30 mouse cellular contexts compared by ENCODE assay signal in the genomic region with DNA sequence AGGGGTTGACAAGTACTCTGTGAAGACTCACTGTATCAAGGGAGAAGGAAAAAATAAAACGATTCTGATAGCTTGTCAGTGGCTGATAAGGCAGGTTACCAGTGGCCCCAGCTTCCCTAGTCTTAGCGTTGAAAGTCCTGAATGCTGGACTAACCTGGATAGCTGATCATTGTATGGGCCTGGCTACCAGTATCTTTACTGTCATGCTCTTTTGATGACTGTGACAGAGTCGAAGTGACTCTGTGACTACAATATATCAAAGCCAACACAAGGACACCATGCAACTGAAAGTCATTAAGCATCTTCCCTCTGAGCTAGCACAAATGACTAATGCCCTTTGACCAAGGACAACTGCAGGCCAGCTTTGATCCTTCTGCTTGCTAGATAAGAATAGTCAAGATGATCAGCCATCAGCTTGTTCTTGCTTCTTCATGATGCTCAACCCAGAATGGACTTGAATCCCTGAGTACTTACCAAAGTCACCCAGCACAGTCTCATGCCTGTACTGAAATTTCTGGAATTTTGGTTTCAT. TPM values are rescaled to one million over a fixed set of nuclear protein-coding genes. Genes with fewer than 3 reads are reported as not detected.
"Had no signal": no experiment of that assay in that cellular context is flagged by ENCODE, and none has a peak within 500 bp of the region (broad histone marks: within the 10 kb centered on the region; RNA-seq: fewer than 3 reads in every experiment).

No protein-coding gene starts in this region.

- H3K27ac ChIP-seq: limb, embryonic 12.5 days; limb, embryonic 15.5 days; liver, embryonic 14.5 days; lung, embryonic 15.5 days; midbrain, embryonic 10.5 days; midbrain, embryonic 13.5 days; neural tube, embryonic 13.5 days had no signal

- DNase-seq: kidney, adult 18-20 months; kidney, adult 9 months; kidney, postnatal 14 days; kidney, postnatal 4 days; left cerebral cortex, postnatal 4 days; lung, adult 18-20 months; lung, postnatal 10 days; lung, postnatal 36 days; thymus, adult 18-20 months; thymus, postnatal 14 days; thymus, postnatal 4 days had no signal

- H3K36me3 ChIP-seq: limb, embryonic 12.5 days; limb, embryonic 15.5 days; lung, embryonic 15.5 days; midbrain, embryonic 10.5 days; midbrain, embryonic 13.5 days; neural tube, embryonic 13.5 days had no signal

- ATAC-seq: midbrain, embryonic 13.5 days; midbrain, embryonic 16.5 days had no signal

- H3K9me3 ChIP-seq: limb, embryonic 12.5 days; limb, embryonic 15.5 days; lung, embryonic 15.5 days; megakaryocyte, embryonic 14.5 days; midbrain, embryonic 10.5 days; midbrain, embryonic 13.5 days; neural tube, embryonic 13.5 days had no signal

- H3K4me1 ChIP-seq: midbrain, embryonic 13.5 days had no signal

- H3K4me3 ChIP-seq: limb, embryonic 12.5 days; limb, embryonic 15.5 days; lung, embryonic 15.5 days; megakaryocyte, embryonic 14.5 days; midbrain, embryonic 10.5 days; midbrain, embryonic 13.5 days; myocyte; neural tube, embryonic 13.5 days had no signal

- H3K9ac ChIP-seq: limb, embryonic 12.5 days; limb, embryonic 15.5 days; liver, embryonic 14.5 days; lung, embryonic 15.5 days; midbrain, embryonic 13.5 days; neural tube, embryonic 13.5 days had no signal

- H3K27me3 ChIP-seq: limb, embryonic 12.5 days; limb, embryonic 15.5 days; lung, embryonic 15.5 days; midbrain, embryonic 13.5 days; neural tube, embryonic 13.5 days had no signal

- H3K4me2 ChIP-seq: limb, embryonic 12.5 days; limb, embryonic 15.5 days; liver, embryonic 11.5 days; lung, embryonic 15.5 days; midbrain, embryonic 13.5 days; neural tube, embryonic 13.5 days had no signal

RNA-seq across cellular contexts. Expression of gene Slc13a2, which starts 16.4 kb away (rescaled TPM):
- total RNA-seq: layer of hippocampus, adult 18-20 months; layer of hippocampus, postnatal 14 days; left cerebral cortex, adult 8-10 months; left cerebral cortex, postnatal 14 days; left cerebral cortex, postnatal 4 days; monocyte, adult 5-6 weeks had no signal
- polyA plus RNA-seq: limb, embryonic 12.5 days; liver, embryonic 11.5 days; midbrain, embryonic 10.5 days; midbrain, embryonic 13.5 days; midbrain, embryonic 16.5 days; neural tube, embryonic 13.5 days had no signal

RNA-seq across cellular contexts. Expression of gene Slc46a1, which starts 27.0 kb away (rescaled TPM):
- total RNA-seq: neutrophil, adult 5-6 weeks had no signal

RNA-seq across cellular contexts. Expression of gene Foxn1, which starts 52.1 kb away (rescaled TPM):
- total RNA-seq: layer of hippocampus, adult 18-20 months; layer of hippocampus, postnatal 14 days; left cerebral cortex, postnatal 14 days; left cerebral cortex, postnatal 4 days; monocyte, adult 5-6 weeks; neutrophil, adult 5-6 weeks had no signal
- polyA plus RNA-seq: kidney, embryonic 16.5 days; limb, embryonic 12.5 days; liver, embryonic 11.5 days; liver, embryonic 14.5 days; midbrain, embryonic 10.5 days; midbrain, embryonic 13.5 days; midbrain, embryonic 16.5 days; neural tube, embryonic 13.5 days; testis, adult 2 months had no signal

RNA-seq across cellular contexts. Expression of gene Sarm1, which starts 59.1 kb away (rescaled TPM):
- total RNA-seq: monocyte, adult 5-6 weeks had no signal
